In the genomic region with DNA sequence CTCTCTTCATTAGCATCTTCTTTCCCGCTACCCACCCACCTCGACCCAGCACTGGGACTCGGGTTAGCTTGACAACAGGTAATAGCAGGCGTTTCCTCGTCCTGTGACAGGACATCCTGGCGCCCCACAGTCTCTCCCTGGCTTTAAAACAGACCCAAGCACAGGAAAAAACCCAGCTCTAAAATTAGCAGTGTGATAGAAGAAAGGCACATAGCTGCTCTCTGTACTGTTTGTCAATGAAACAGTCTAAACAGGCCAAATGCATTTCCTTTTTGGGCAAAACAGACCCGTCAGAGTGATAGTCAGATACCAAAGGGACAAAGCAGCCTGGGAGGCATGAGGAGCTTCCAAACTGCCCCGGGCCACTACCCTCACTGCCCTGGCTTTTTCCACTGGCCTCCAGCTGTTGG, we compare ENCODE assay signal across 10 mouse cellular contexts. TPM values are rescaled to one million over a fixed set of nuclear protein-coding genes. Genes with fewer than 3 reads are reported as not detected.
DNase-seq lines count a peak whose midpoint lies in the region; ATAC-seq and TF ChIP-seq lines count a peak whose summit lies in the region.
"Had no signal": no experiment of that assay in that cellular context is flagged by ENCODE, and none has a peak within 500 bp of the region (broad histone marks: within the 10 kb centered on the region; RNA-seq: fewer than 3 reads in every experiment).

No protein-coding gene starts in this region.

- H3K27me3 ChIP-seq in heart, embryonic 10.5 days (ENCODE audit: insufficient read depth, poor library complexity, severe bottlenecking) = no peaks in the 10 kb centered on the region
- no peaks in the 10 kb centered on the region for H3K27me3 ChIP-seq in kidney, embryonic 16.5 days (ENCODE audit: insufficient read depth, low read length)
- H3K27me3 ChIP-seq: neural tube, embryonic 12.5 days had no signal

- no peak for DNase-seq in left cerebral cortex, adult 2 months (ENCODE audit: extremely low spot score in 1 of 2, low spot score in 2 of 2)
- DNase-seq in left cerebral cortex, adult 9 months (ENCODE audit: low spot score in 2 of 2) = no peak
- no peak for DNase-seq in heart, embryonic 10.5 days (ENCODE audit: low spot score)
- DNase-seq in lung, postnatal 36 days = peak; percentile 87
- no peak for DNase-seq in left cerebral cortex, postnatal 4 days
- no peak for DNase-seq in cerebellum, postnatal 14 days

- no peak overlapping the region for H3K9ac ChIP-seq in kidney, embryonic 16.5 days (replicated peaks; ENCODE audit: low read length)
- H3K9ac ChIP-seq: neural tube, embryonic 12.5 days had no signal

- WGBS in heart, embryonic 10.5 days = 43% methylated on average over 8 of the region's 8 CpGs
- 76% methylated on average over 8 of the region's 8 CpGs for WGBS in kidney, embryonic 16.5 days

- H3K9me3 ChIP-seq in heart, embryonic 10.5 days = no peaks in the 10 kb centered on the region
- H3K9me3 ChIP-seq in kidney, embryonic 16.5 days (ENCODE audit: low read length) = no peaks in the 10 kb centered on the region
- H3K9me3 ChIP-seq: neural tube, embryonic 12.5 days had no signal

- no peak overlapping the region for H3K4me3 ChIP-seq in left cerebral cortex, adult 2 months
- no peak overlapping the region for H3K4me3 ChIP-seq in heart, embryonic 10.5 days
- H3K4me3 ChIP-seq in kidney, embryonic 16.5 days (ENCODE audit: low read length) = no peak overlapping the region
- H3K4me3 ChIP-seq: neural tube, embryonic 12.5 days had no signal

- H3K27ac ChIP-seq in left cerebral cortex, adult 2 months = peak overlapping the region; percentile 46; the same call in 1 of the 2 replicates
- peak overlapping the region; percentile 70 for H3K27ac ChIP-seq in heart, embryonic 10.5 days
- H3K27ac ChIP-seq in kidney, embryonic 16.5 days (ENCODE audit: low read length) = peak overlapping the region; percentile 78
- H3K27ac ChIP-seq: neural tube, embryonic 12.5 days had no signal

- H3K36me3 ChIP-seq in heart, embryonic 10.5 days = peaks cover 30% of the 10 kb centered on the region
- peaks cover 9% of the 10 kb centered on the region for H3K36me3 ChIP-seq in kidney, embryonic 16.5 days (ENCODE audit: insufficient read depth, low read length)

- peak; percentile 13; the same call in 1 of the 2 replicates for ATAC-seq in kidney, embryonic 16.5 days (ENCODE audit: low FRiP score, low TSS enrichment)
- no peak for ATAC-seq in CD4-positive, CD25-positive, alpha-beta regulatory T cell, adult 4 months

- intact Hi-C loops in left cerebral cortex, adult 2 months (cut with DNase I) = no loop called here
- intact Hi-C loops in left cerebral cortex, postnatal 4 days (cut with DNase I) = no loop called here

- peaks cover 41% of the 10 kb centered on the region for H3K4me1 ChIP-seq in heart, embryonic 10.5 days
- peaks cover 10% of the 10 kb centered on the region; the same call in 1 of the 2 replicates for H3K4me1 ChIP-seq in kidney, embryonic 16.5 days (ENCODE audit: insufficient read depth, low read length)
- H3K4me1 ChIP-seq: neural tube, embryonic 12.5 days had no signal

- H3K4me2 ChIP-seq in kidney, embryonic 16.5 days (replicated peaks; ENCODE audit: low read depth, low read length) = no peak overlapping the region
- H3K4me2 ChIP-seq: neural tube, embryonic 12.5 days had no signal

- TF ChIP-seq CTCF in left cerebral cortex, adult 2 months (IDR thresholded peaks at IDR 0.05) = no peak

RNA-seq across cellular contexts. Expression of gene Tmem204, which starts 15.9 kb away (rescaled TPM):
- total RNA-seq in left cerebral cortex, adult 2 months (2021) = 10 to 100 TPM in 1 of 2 experiments, 1 to 10 TPM in 1; 9.5 to 11.1 TPM
- polyA plus RNA-seq in heart, embryonic 10.5 days (2016; fragmentation: Nextera tagmentation; extraction: Ambion mirVana) = 12.2 and 15.9 TPM in 2 replicates
- polyA plus RNA-seq in kidney, embryonic 16.5 days (2015; fragmentation: Nextera tagmentation; extraction: Ambion mirVana) = 34.4 and 44.7 TPM in 2 replicates
- 1 to 10 TPM; 5.4 to 6.7 TPM for total RNA-seq in left cerebral cortex, postnatal 4 days (2021)
- polyA plus RNA-seq in CD4-positive, CD25-positive, alpha-beta regulatory T cell, adult 4 months (2017; shearing (Covaris generic)) = under 1 TPM; 0.56 to 0.79 TPM

RNA-seq across cellular contexts. Expression of gene Telo2, which starts 48.3 kb away (rescaled TPM):
- total RNA-seq in left cerebral cortex, adult 2 months (2021) = 10 to 100 TPM; 25.8 to 30.7 TPM
- polyA plus RNA-seq in heart, embryonic 10.5 days (2016; fragmentation: Nextera tagmentation; extraction: Ambion mirVana) = 35.2 and 45.2 TPM in 2 replicates
- polyA plus RNA-seq in kidney, embryonic 16.5 days (2015; fragmentation: Nextera tagmentation; extraction: Ambion mirVana) = 49.5 and 53.4 TPM in 2 replicates
- 10 to 100 TPM; 58.3 to 59.3 TPM for total RNA-seq in left cerebral cortex, postnatal 4 days (2021)
- polyA plus RNA-seq in CD4-positive, CD25-positive, alpha-beta regulatory T cell, adult 4 months (2017; shearing (Covaris generic)) = 10 to 100 TPM; 24.4 to 36.8 TPM

RNA-seq across cellular contexts. Expression of gene Ift140, which starts 51.6 kb away (rescaled TPM):
- total RNA-seq in left cerebral cortex, adult 2 months (2021) = 10 to 100 TPM; 17.9 to 21.0 TPM
- polyA plus RNA-seq in heart, embryonic 10.5 days (2016; fragmentation: Nextera tagmentation; extraction: Ambion mirVana) = 18.4 and 19.1 TPM in 2 replicates
- 24.9 and 25.5 TPM in 2 replicates for polyA plus RNA-seq in kidney, embryonic 16.5 days (2015; fragmentation: Nextera tagmentation; extraction: Ambion mirVana)
- 10 to 100 TPM; 29.9 to 32.2 TPM for total RNA-seq in left cerebral cortex, postnatal 4 days (2021)
- 10 to 100 TPM; 12.3 to 25.1 TPM for polyA plus RNA-seq in CD4-positive, CD25-positive, alpha-beta regulatory T cell, adult 4 months (2017; shearing (Covaris generic))

RNA-seq across cellular contexts. Expression of gene Cramp1l, which starts 51.9 kb away (rescaled TPM):
- total RNA-seq in left cerebral cortex, adult 2 months (2021) = 10 to 100 TPM; 31.9 to 33.9 TPM
- 6.2 and 7.2 TPM in 2 replicates for polyA plus RNA-seq in heart, embryonic 10.5 days (2016; fragmentation: Nextera tagmentation; extraction: Ambion mirVana)
- polyA plus RNA-seq in kidney, embryonic 16.5 days (2015; fragmentation: Nextera tagmentation; extraction: Ambion mirVana) = 5.4 and 6.6 TPM in 2 replicates
- total RNA-seq in left cerebral cortex, postnatal 4 days (2021) = 10 to 100 TPM; 27.7 to 29.0 TPM
- polyA plus RNA-seq in CD4-positive, CD25-positive, alpha-beta regulatory T cell, adult 4 months (2017; shearing (Covaris generic)) = 1 to 10 TPM; 6.1 to 7.4 TPM

RNA-seq across cellular contexts. Expression of gene Ptx4, which starts 53.1 kb away (rescaled TPM):
- under 1 TPM; 0.33 to 0.63 TPM for total RNA-seq in left cerebral cortex, adult 2 months (2021)
- polyA plus RNA-seq in heart, embryonic 10.5 days (2016; fragmentation: Nextera tagmentation; extraction: Ambion mirVana) = 0.08 and 0.15 TPM in 2 replicates
- polyA plus RNA-seq in kidney, embryonic 16.5 days (2015; fragmentation: Nextera tagmentation; extraction: Ambion mirVana) = not detected in 2 replicates
- under 1 TPM; 0.32 to 0.34 TPM for total RNA-seq in left cerebral cortex, postnatal 4 days (2021)
- not detected for polyA plus RNA-seq in CD4-positive, CD25-positive, alpha-beta regulatory T cell, adult 4 months (2017; shearing (Covaris generic))
- polyA plus RNA-seq: hindbrain, embryonic 11.5 days; neural tube, embryonic 12.5 days had no signal
